Mouse (Mus musculus): Measurements from ENCODE around the gene I0C0044D17Rik. TPM values are rescaled to one million over a fixed set of nuclear protein-coding genes. Genes with fewer than 3 reads are reported as not detected.
"Not testable (repeated sequence)": the region's sequence is repeated elsewhere in the genome, so short reads cannot be mapped to it uniquely, and the experiment has no call there.

Gene I0C0044D17Rik
- polyA plus RNA-seq, 1 experiment from 2014 or later = not detected

DNA sequence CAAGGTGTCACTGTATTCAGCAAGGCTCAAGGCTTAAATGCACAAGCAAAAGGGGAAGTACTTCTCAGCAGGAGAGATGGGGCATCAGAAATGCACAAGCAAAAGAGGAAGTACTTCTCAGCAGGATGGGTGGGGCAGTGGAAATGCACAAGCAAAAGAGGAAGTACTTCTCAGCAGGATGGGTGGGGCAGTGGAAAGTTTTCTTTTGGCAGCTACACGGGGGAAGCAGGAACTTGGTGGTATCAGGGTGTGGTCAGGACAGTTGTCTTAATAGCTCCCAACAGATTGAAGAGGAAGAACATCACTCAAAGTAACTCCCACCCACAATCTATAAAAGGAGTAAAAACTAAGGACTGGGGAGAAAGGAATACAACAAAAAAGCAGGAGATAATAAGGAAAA lies 26.8 kb upstream of the I0C0044D17Rik start:
- H3K36me3 ChIP-seq (ENCODE audit: control insufficient read depth, insufficient read depth, low read length); H3K9ac ChIP-seq (ENCODE audit: low read length); H3K4me1 ChIP-seq (replicated peaks; ENCODE audit: control insufficient read depth, insufficient read depth, low read length); DNase-seq (ENCODE audit: low spot score); H3K4me2 ChIP-seq (ENCODE audit: low read depth, low read length, severe bottlenecking); ATAC-seq (replicated peaks; ENCODE audit: low FRiP score); H3K27ac ChIP-seq (ENCODE audit: low read depth, low read length); H3K27me3 ChIP-seq (ENCODE audit: control insufficient read depth, insufficient read depth, low read length); H3K9me3 ChIP-seq (ENCODE audit: control insufficient read depth, low read length); H3K4me3 ChIP-seq (ENCODE audit: low read depth, low read length): not testable (repeated sequence)
- WGBS = 76% methylated on average over 1 of the region's 1 CpGs

- Histone ChIP-seq H3K9me3 (ENCODE audit: control insufficient read depth, low read length) (no peaks in the 10 kb centered on the region), H3K9ac (ENCODE audit: low read length) (no peak overlapping the region), H3K4me2 (ENCODE audit: low read depth, low read length, severe bottlenecking) (no peak overlapping the region), H3K27me3 (ENCODE audit: control insufficient read depth, insufficient read depth, low read length) (peaks cover 2% of the 10 kb centered on the region; the same call in 1 of the 2 replicates), H3K4me1 (replicated peaks; ENCODE audit: control insufficient read depth, insufficient read depth, low read length) (no peaks in the 10 kb centered on the region), H3K36me3 (ENCODE audit: control insufficient read depth, insufficient read depth, low read length) (no peaks in the 10 kb centered on the region), H3K27ac (ENCODE audit: low read depth, low read length) (no peak overlapping the region), H3K4me3 (ENCODE audit: low read depth, low read length) (no peak overlapping the region)
- DNase-seq (ENCODE audit: low spot score) (no peak), ATAC-seq (replicated peaks; ENCODE audit: low FRiP score) (no peak)
- 81% methylated on average over 6 of the region's 6 CpGs for WGBS
Measured at GRCm38 (mm10) chr4:98847120-98847885, 23.7 kb upstream of the I0C0044D17Rik start.

DNA sequence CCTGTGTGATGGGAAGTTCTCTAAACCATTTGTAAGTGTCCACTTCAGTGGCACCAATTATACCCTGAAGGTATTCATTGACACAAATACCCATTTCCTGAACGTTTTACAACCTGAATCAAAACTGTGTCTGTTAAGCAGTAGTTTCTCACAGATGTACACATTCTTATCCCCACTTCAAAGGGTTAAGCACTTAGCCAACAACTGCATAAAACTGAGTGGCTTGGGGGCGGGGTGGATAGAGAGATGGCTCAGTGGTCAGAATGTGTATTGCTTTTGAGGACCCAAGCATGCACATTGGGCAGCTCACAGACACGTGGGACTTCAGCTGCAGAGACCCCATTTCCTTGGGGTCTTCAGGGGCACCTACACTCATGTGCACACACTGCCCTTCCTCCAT lies 22.8 kb upstream of the I0C0044D17Rik start:
- Histone ChIP-seq H3K9me3 (ENCODE audit: control insufficient read depth, low read length) (no peaks in the 10 kb centered on the region), H3K27ac (ENCODE audit: low read depth, low read length) (no peak overlapping the region), H3K4me2 (ENCODE audit: low read depth, low read length, severe bottlenecking) (no peak overlapping the region), H3K9ac (ENCODE audit: low read length) (no peak overlapping the region), H3K4me3 (ENCODE audit: low read depth, low read length) (no peak overlapping the region), H3K4me1 (replicated peaks; ENCODE audit: control insufficient read depth, insufficient read depth, low read length) (no peaks in the 10 kb centered on the region), H3K27me3 (ENCODE audit: control insufficient read depth, insufficient read depth, low read length) (peaks cover 2% of the 10 kb centered on the region; the same call in 1 of the 2 replicates), H3K36me3 (ENCODE audit: control insufficient read depth, insufficient read depth, low read length) (no peaks in the 10 kb centered on the region)
- ATAC-seq (replicated peaks; ENCODE audit: low FRiP score) = no peak
- 64% methylated on average over 3 of the region's 3 CpGs for WGBS
- DNase-seq (ENCODE audit: low spot score) = no peak

DNA sequence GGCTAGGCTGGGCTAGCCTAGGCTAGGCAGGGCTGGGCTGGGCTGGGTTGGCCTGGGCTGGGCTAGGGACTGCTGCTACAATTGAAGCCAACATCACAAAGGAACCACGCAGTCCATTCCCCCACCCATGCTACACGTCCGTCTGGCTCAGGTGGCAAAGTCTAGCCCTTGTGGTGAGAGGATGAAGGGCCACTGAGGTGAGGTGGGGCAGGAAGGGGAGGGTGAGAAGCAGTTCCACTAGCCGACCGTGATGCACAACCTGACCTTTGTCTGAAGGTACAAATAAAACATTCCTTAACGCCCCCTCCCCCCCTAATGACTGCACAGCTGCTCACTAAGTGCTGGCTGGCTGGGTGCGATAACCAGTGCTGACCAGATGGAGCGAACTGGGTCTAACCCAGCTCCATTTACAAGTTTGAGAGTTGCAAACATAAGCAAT lies 22.1 kb upstream of the I0C0044D17Rik start:
- H3K9ac ChIP-seq (ENCODE audit: low read length) = no peak overlapping the region
- no peak overlapping the region for H3K27ac ChIP-seq (ENCODE audit: low read depth, low read length)
- no peak overlapping the region for H3K4me3 ChIP-seq (ENCODE audit: low read depth, low read length)
- ATAC-seq (replicated peaks; ENCODE audit: low FRiP score) (no peak), DNase-seq (ENCODE audit: low spot score) (no peak)
- 72% methylated on average over 8 of the region's 8 CpGs for WGBS
- H3K9me3 ChIP-seq (ENCODE audit: control insufficient read depth, low read length) = no peaks in the 10 kb centered on the region
- H3K4me2 ChIP-seq (ENCODE audit: low read depth, low read length, severe bottlenecking) = no peak overlapping the region
- peaks cover 2% of the 10 kb centered on the region; the same call in 1 of the 2 replicates for H3K27me3 ChIP-seq (ENCODE audit: control insufficient read depth, insufficient read depth, low read length)
- H3K4me1 ChIP-seq (replicated peaks; ENCODE audit: control insufficient read depth, insufficient read depth, low read length) = 0 out of 2 replicates have a peak, but pooled peaks cover 2% of the 10 kb centered on the region
- H3K36me3 ChIP-seq (ENCODE audit: control insufficient read depth, insufficient read depth, low read length) = no peaks in the 10 kb centered on the region

DNA sequence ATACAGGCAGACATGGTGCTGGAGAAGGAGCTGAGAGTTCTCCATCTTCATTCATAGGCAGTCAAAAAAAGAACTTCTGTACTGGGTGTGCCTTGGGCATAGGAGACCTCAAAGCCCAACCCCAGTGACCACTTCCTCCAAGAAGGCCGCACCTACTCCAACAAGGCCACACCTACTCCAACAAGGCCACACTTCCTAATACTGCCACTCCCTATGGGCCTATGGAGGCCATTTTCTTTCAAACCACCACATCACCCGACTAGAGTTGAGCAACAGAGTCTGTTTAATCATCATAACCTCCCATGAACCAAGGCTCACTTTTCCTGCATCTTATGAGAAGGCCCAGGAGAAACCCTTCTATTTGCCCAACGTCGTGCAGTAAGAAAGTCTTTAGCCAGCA lies 21.6 kb upstream of the I0C0044D17Rik start:
- H3K27me3 ChIP-seq (ENCODE audit: control insufficient read depth, insufficient read depth, low read length) = peaks cover 2% of the 10 kb centered on the region; the same call in 1 of the 2 replicates
- 86% methylated on average over 4 of the region's 4 CpGs for WGBS

DNA sequence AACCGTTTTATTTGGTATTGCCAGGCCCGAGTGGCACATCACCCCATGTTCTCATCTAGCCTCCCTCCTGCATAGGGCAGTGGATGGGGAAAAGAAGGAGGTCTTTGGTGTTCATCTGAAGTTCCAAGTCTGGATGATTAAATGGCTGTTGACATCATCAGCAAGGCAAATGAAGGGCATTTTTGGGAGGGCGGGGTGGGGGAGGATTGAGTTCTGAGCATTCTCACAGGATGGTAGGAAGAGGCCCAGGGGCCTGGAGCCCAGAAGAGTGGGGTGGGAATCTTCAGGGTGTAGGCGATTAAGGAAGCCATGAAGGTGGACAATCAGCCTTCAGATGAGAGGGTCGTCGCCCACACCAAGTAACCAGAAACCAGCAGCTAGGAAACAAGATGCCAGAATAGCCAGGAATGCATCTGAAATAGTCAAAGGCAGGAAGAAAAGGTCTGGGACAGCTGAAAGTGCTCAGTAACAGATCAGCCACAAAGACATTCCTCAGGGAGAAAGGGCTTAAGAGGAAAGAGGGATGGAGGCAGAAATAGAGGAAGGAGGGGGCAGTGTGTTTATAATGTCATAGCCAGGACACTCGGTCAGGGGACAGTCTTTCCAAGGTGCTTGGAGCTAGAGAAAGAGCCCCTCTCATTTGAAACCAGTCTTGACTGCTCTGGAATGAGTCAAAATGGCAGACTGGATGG lies 20.4 kb upstream of the I0C0044D17Rik start:
- Histone ChIP-seq H3K4me1 (replicated peaks; ENCODE audit: control insufficient read depth, insufficient read depth, low read length) (peaks cover 5% of the 10 kb centered on the region; the same call in 1 of the 2 replicates), H3K9me3 (ENCODE audit: control insufficient read depth, low read length) (no peaks in the 10 kb centered on the region), H3K27ac (ENCODE audit: low read depth, low read length) (no peak overlapping the region), H3K4me3 (ENCODE audit: low read depth, low read length) (no peak overlapping the region), H3K4me2 (ENCODE audit: low read depth, low read length, severe bottlenecking) (no peak overlapping the region), H3K27me3 (ENCODE audit: control insufficient read depth, insufficient read depth, low read length) (peaks cover 2% of the 10 kb centered on the region; the same call in 1 of the 2 replicates), H3K9ac (ENCODE audit: low read length) (no peak overlapping the region), H3K36me3 (ENCODE audit: control insufficient read depth, insufficient read depth, low read length) (no peaks in the 10 kb centered on the region)
- no peak for DNase-seq (ENCODE audit: low spot score)
- 83% methylated on average over 7 of the region's 7 CpGs for WGBS
- ATAC-seq (replicated peaks; ENCODE audit: low FRiP score) = no peak

More for the DNA sequence above, 21.6 kb upstream of the I0C0044D17Rik start:
- Histone ChIP-seq H3K4me1 (replicated peaks; ENCODE audit: control insufficient read depth, insufficient read depth, low read length) (peaks cover 5% of the 10 kb centered on the region; the same call in 1 of the 2 replicates), H3K4me2 (ENCODE audit: low read depth, low read length, severe bottlenecking) (no peak overlapping the region), H3K36me3 (ENCODE audit: control insufficient read depth, insufficient read depth, low read length) (no peaks in the 10 kb centered on the region), H3K9ac (ENCODE audit: low read length) (no peak overlapping the region), H3K9me3 (ENCODE audit: control insufficient read depth, low read length) (no peaks in the 10 kb centered on the region), H3K27ac (ENCODE audit: low read depth, low read length) (no peak overlapping the region), H3K4me3 (ENCODE audit: low read depth, low read length) (no peak overlapping the region)
- DNase-seq (ENCODE audit: low spot score) (no peak), ATAC-seq (replicated peaks; ENCODE audit: low FRiP score) (no peak)

DNA sequence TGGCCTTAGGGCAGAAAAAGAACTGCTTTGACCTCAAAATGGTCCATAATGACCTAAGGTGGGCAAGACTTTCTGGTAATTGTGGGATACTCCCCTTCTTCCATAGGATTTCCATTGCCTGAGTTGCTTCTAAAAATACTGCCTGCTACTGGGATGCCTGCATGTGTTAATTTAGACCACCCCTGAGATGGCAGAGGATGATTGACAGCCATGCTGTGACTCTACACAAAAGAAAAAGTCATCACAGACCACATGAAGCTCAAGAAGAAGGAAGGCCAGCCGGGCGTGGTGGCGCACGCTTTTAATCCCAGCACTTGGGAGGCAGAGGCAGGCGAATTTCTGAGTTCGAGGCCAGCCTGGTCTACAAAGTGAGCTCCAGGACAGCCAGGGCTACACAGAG lies 17.6 kb upstream of the I0C0044D17Rik start:
- not testable (repeated sequence) for H3K4me3 ChIP-seq (ENCODE audit: low read depth, low read length); H3K4me1 ChIP-seq (replicated peaks; ENCODE audit: control insufficient read depth, insufficient read depth, low read length); H3K27me3 ChIP-seq (ENCODE audit: control insufficient read depth, insufficient read depth, low read length); H3K9me3 ChIP-seq (ENCODE audit: control insufficient read depth, low read length); H3K27ac ChIP-seq (ENCODE audit: low read depth, low read length); H3K36me3 ChIP-seq (ENCODE audit: control insufficient read depth, insufficient read depth, low read length); H3K9ac ChIP-seq (ENCODE audit: low read length); H3K4me2 ChIP-seq (ENCODE audit: low read depth, low read length, severe bottlenecking); ATAC-seq (replicated peaks; ENCODE audit: low FRiP score); DNase-seq (ENCODE audit: low spot score)
- 80% methylated on average over 6 of the region's 6 CpGs for WGBS

DNA sequence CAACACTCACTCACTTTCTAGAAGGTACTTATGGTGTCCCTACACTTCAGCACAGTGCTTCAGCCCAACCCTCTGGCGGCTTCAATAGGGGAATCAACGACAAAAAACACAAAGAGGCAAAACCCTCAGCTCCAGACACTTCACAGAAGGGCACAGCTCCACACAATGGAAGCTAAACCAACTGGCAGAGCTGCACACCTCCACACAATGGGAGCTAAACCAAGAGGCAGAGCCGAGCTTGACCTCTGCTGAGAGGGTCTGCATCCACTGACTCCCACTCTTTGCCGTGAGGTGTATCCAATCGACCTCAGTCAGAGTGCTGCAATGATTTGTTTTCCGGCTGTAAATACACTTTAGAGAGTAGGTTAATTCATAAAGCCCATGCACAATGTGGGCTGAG lies 16.9 kb upstream of the I0C0044D17Rik start:
- DNase-seq (ENCODE audit: low spot score) (no peak), ATAC-seq (replicated peaks; ENCODE audit: low FRiP score) (peak; percentile 78; the same call in 1 of the 2 replicates)
- Histone ChIP-seq H3K36me3 (ENCODE audit: control insufficient read depth, insufficient read depth, low read length) (no peaks in the 10 kb centered on the region), H3K4me1 (replicated peaks; ENCODE audit: control insufficient read depth, insufficient read depth, low read length) (peaks cover 5% of the 10 kb centered on the region; the same call in 1 of the 2 replicates), H3K9me3 (ENCODE audit: control insufficient read depth, low read length) (no peaks in the 10 kb centered on the region), H3K9ac (ENCODE audit: low read length) (no peak overlapping the region), H3K27ac (ENCODE audit: low read depth, low read length) (no peak overlapping the region), H3K4me2 (ENCODE audit: low read depth, low read length, severe bottlenecking) (no peak overlapping the region), H3K4me3 (ENCODE audit: low read depth, low read length) (no peak overlapping the region), H3K27me3 (ENCODE audit: control insufficient read depth, insufficient read depth, low read length) (peaks cover 2% of the 10 kb centered on the region; the same call in 1 of the 2 replicates)
- 17% methylated on average over 6 of the region's 6 CpGs for WGBS

All from forebrain, embryonic 11.5 days (tissue).